Mouse (Mus musculus) embryonic facial prominence, embryonic 14.5 days (tissue): Measurements from ENCODE around the gene Ercc8. TPM values are rescaled to one million over a fixed set of nuclear protein-coding genes. Genes with fewer than 3 reads are reported as not detected.

Experiments
- ATAC-seq: fragments of 200-750 bp; cut with Nextera tagmentation; 2 replicates; pipeline ENCODE4 v1.8.0; 2017; ENCODE audit warnings: low read depth, moderate number of reproducible peaks, moderate TSS enrichment
- DNase-seq: peaks from one replicate; pipeline ENCODE4 v3.0.0-alpha.2; 2015; ENCODE audit warnings: low spot score
- H3K27ac ChIP-seq: fragments of 300-500 bp; sonication (generic); replicated peaks from 2 replicates; pipeline ENCODE4 v1.5.1; 2014; ENCODE audit warnings: low read depth, mild to moderate bottlenecking, low read length, moderate library complexity
- H3K27me3 ChIP-seq: fragments of 300-500 bp; sonication (generic); replicated peaks from 2 replicates; pipeline ENCODE4 v1.6.1; 2014; ENCODE audit warnings: low read length; ENCODE audit not compliant: control insufficient read depth, insufficient read depth
- H3K36me3 ChIP-seq: fragments of 300-500 bp; sonication (generic); 2 replicates; pipeline ENCODE4 v1.6.1; 2014; ENCODE audit warnings: low read length, mixed read lengths; ENCODE audit not compliant: control insufficient read depth, insufficient read depth
- H3K4me1 ChIP-seq: fragments of 300-500 bp; sonication (generic); 2 replicates; pipeline ENCODE4 v1.6.1; 2014; ENCODE audit warnings: antibody characterized with exemption, low read length; ENCODE audit not compliant: control insufficient read depth, insufficient read depth
- H3K4me2 ChIP-seq: fragments of 300-500 bp; sonication (generic); 2 replicates; pipeline ENCODE4 v1.6.1; 2014; ENCODE audit warnings: low read depth, mild to moderate bottlenecking, low read length, moderate library complexity, mixed read lengths
- H3K4me3 ChIP-seq: fragments of 300-500 bp; sonication (generic); 2 replicates; pipeline ENCODE4 v1.5.1; 2014; ENCODE audit warnings: low read depth, mild to moderate bottlenecking, low read length
- H3K9ac ChIP-seq: fragments of 300-500 bp; sonication (generic); 2 replicates; pipeline ENCODE4 v1.6.1; 2014; ENCODE audit warnings: low read depth, mild to moderate bottlenecking, low read length, moderate library complexity, mixed read lengths
- H3K9me3 ChIP-seq: fragments of 300-500 bp; sonication (generic); 2 replicates; pipeline ENCODE4 v1.6.1; 2016; ENCODE audit warnings: low read length; ENCODE audit not compliant: control insufficient read depth
- WGBS: fragments of 180-500 bp; shearing (Covaris S2); extraction: QIAGEN DNeasy Blood & Tissue Kit; methylation state at CpG from one replicate; pipeline ENCODE4 v1.1.7; 2014; 5-methylcytosine and 5-hydroxymethylcytosine counted together
- polyA plus RNA-seq: library from polyadenylated mRNA; unstranded; fragments of >200 nt; fragmentation: Nextera tagmentation; extraction: Ambion mirVana; gene quantifications from 2 replicates; pipeline ENCODE4 v1.2.1, GENCODE M21; 2014

The Ercc8 gene
- polyA plus RNA-seq, 1 experiment from 2014 or later, result 17.0 TPM

GRCm38 (mm10) chr13:108215231-108215780 is 56.8 kb downstream of the Ercc8 start:
- Histone ChIP-seq H3K9me3 (no peaks in the 10 kb centered on the region), H3K27ac (no peak overlapping the region), H3K4me3 (peak overlapping the region; percentile 76), H3K4me1 (peaks cover 7% of the 10 kb centered on the region; the same call in 1 of the 2 replicates), H3K27me3 (peaks cover 48% of the 10 kb centered on the region), H3K9ac (peak overlapping the region; percentile 65; the same call in 1 of the 2 replicates), H3K36me3 (no peaks in the 10 kb centered on the region), H3K4me2 (peak overlapping the region; percentile 100)
- ATAC-seq (no peak), DNase-seq (peak; percentile 8)
- 2% methylated on average over 12 of the region's 12 CpGs for WGBS

- H3K27me3 ChIP-seq, result peaks cover 30% of the 10 kb centered on the region
- no peak overlapping the region for H3K4me3 ChIP-seq
- H3K4me1 ChIP-seq, result peaks cover 7% of the 10 kb centered on the region; the same call in 1 of the 2 replicates
- H3K36me3 ChIP-seq, result no peaks in the 10 kb centered on the region
- ATAC-seq (no peak), DNase-seq (no peak)
- WGBS, result 77% methylated on average over 7 of the region's 7 CpGs
- no peak overlapping the region for H3K9ac ChIP-seq
- H3K9me3 ChIP-seq, result no peaks in the 10 kb centered on the region
- no peak overlapping the region for H3K27ac ChIP-seq
- H3K4me2 ChIP-seq, result no peak overlapping the region
Observed at GRCm38 (mm10) chr13:108219773-108220172, 61.2 kb downstream of the Ercc8 start.

- 65% methylated on average over 3 of the region's 3 CpGs for WGBS
- H3K9ac ChIP-seq, result no peak overlapping the region
- no peak for ATAC-seq
- no peaks in the 10 kb centered on the region for H3K27me3 ChIP-seq
- no peak overlapping the region for H3K27ac ChIP-seq
- no peak overlapping the region for H3K4me2 ChIP-seq
- no peak for DNase-seq
- no peaks in the 10 kb centered on the region for H3K36me3 ChIP-seq
- H3K9me3 ChIP-seq, result no peaks in the 10 kb centered on the region
- H3K4me3 ChIP-seq, result no peak overlapping the region
- no peaks in the 10 kb centered on the region for H3K4me1 ChIP-seq
Observed at GRCm38 (mm10) chr13:108229191-108229590, 70.7 kb downstream of the Ercc8 start.

GRCm38 (mm10) chr13:108229634-108230330 is 71.3 kb downstream of the Ercc8 start:
- Histone ChIP-seq H3K9ac (no peak overlapping the region), H3K27me3 (no peaks in the 10 kb centered on the region), H3K4me2 (no peak overlapping the region), H3K36me3 (no peaks in the 10 kb centered on the region), H3K4me3 (no peak overlapping the region), H3K4me1 (no peaks in the 10 kb centered on the region), H3K27ac (no peak overlapping the region), H3K9me3 (no peaks in the 10 kb centered on the region)
- no peak for ATAC-seq
- 78% methylated on average over 6 of the region's 6 CpGs for WGBS
- no peak for DNase-seq

- Histone ChIP-seq H3K4me3 (no peak overlapping the region), H3K4me1 (no peaks in the 10 kb centered on the region), H3K36me3 (no peaks in the 10 kb centered on the region), H3K9ac (no peak overlapping the region), H3K27ac (no peak overlapping the region), H3K4me2 (no peak overlapping the region), H3K27me3 (no peaks in the 10 kb centered on the region), H3K9me3 (no peaks in the 10 kb centered on the region)
- peak; percentile 24 for DNase-seq
- 45% methylated on average over 4 of the region's 4 CpGs for WGBS
- ATAC-seq, result no peak
Observed at GRCm38 (mm10) chr13:108240012-108240411, 81.5 kb downstream of the Ercc8 start.

GRCm38 (mm10) chr13:108241715-108242114 is 83.2 kb downstream of the Ercc8 start:
- ATAC-seq, result no peak
- no peak overlapping the region for H3K27ac ChIP-seq

More at GRCm38 (mm10) chr13:108241715-108242114, 83.2 kb downstream of the Ercc8 start:
- H3K4me1 ChIP-seq, result no peaks in the 10 kb centered on the region
- no peak overlapping the region for H3K4me3 ChIP-seq
- H3K9ac ChIP-seq, result no peak overlapping the region
- no peak for DNase-seq
- H3K27me3 ChIP-seq, result no peaks in the 10 kb centered on the region
- no peak overlapping the region for H3K4me2 ChIP-seq
- no peaks in the 10 kb centered on the region for H3K36me3 ChIP-seq
- H3K9me3 ChIP-seq, result no peaks in the 10 kb centered on the region
- WGBS, result 80% methylated on average over 5 of the region's 5 CpGs

Other genes starting within 250 kb of the Ercc8 start
- gene Smim15, start 114.3 kb upstream of the Ercc8 start, polyA plus RNA-seq, result 56.5 and 57.1 TPM in 2 replicates
- 62.6 and 65.2 TPM in 2 replicates for gene Ndufaf2, start 108 bp upstream of the Ercc8 start, polyA plus RNA-seq
- gene Elovl7, start 55.7 kb downstream of the Ercc8 start, polyA plus RNA-seq, result 4.1 and 4.2 TPM in 2 replicates
- gene Depdc1b, start 157.6 kb downstream of the Ercc8 start, polyA plus RNA-seq, result 5.6 and 7.4 TPM in 2 replicates